Mouse (Mus musculus): ENCODE results near the gene Carm1. TPM values are rescaled to one million over a fixed set of nuclear protein-coding genes. Genes with fewer than 3 reads are reported as not detected.
A peak's percentile ranks its signal among the peaks of the same experiment; 100 is the strongest.

Gene Carm1
- polyA plus RNA-seq, 1 experiment: 69.9 TPM

DNA sequence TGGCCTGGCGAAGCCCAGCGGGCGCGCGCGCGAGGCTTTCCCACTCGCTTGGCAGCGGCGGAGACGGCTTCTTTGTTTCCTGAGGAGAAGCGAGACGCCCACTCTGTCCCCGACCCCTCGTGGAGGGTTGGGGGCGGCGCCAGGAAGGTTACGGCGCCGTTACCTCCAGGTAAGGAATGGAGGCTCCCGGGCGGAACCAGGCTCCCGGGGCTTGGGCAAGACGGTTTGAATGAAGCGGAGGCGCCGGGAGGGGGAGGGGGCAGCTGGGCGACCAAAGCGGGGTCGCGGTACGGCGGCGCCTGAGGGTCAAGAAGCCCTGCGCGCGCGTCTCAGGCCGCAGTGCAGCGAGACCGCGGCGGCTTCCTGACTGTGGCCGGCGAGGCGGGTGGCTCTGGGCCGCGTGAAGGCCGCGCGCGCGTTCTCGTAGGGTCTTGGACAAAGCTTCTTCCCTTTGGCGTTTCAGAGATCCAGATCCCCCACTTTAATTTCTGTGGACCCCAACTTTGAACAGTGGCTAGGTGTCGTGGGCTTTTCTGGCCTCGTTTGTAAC is 69.6 kb downstream of the Carm1 start:
- Histone ChIP-seq H3K4me3 (ENCODE audit: insufficient read depth, poor library complexity, severe bottlenecking) (peak overlapping the region; percentile 71), H3K27me3 (ENCODE audit: control insufficient read depth, insufficient read depth, insufficient read length) (no peaks in the 10 kb centered on the region), H3ac (ENCODE audit: control insufficient read depth, insufficient read length, low read depth) (peak overlapping the region; percentile 65), H3K79me2 (ENCODE audit: control insufficient read depth, insufficient read depth) (peaks cover 63% of the 10 kb centered on the region), H3K36me3 (ENCODE audit: control insufficient read depth, insufficient read depth) (peaks cover under 1% of the 10 kb centered on the region), H3K79me3 (ENCODE audit: low read depth) (peaks cover 49% of the 10 kb centered on the region)
- TF ChIP-seq MAX (IDR thresholded peaks at IDR 0.05) (peak; percentile 4), FOSL1 (IDR thresholded peaks at IDR 0.05; ENCODE audit: insufficient read depth, low read length, poor library complexity, severe bottlenecking) (no peak)

- Histone ChIP-seq H3K36me3 (ENCODE audit: control insufficient read depth, insufficient read depth) (peaks cover 8% of the 10 kb centered on the region), H3K27me3 (ENCODE audit: control insufficient read depth, insufficient read depth, insufficient read length) (no peaks in the 10 kb centered on the region), H3K4me3 (ENCODE audit: insufficient read depth, poor library complexity, severe bottlenecking) (peak overlapping the region; percentile 71), H3K79me2 (ENCODE audit: control insufficient read depth, insufficient read depth) (peaks cover 71% of the 10 kb centered on the region), H3ac (ENCODE audit: control insufficient read depth, insufficient read length, low read depth) (peak overlapping the region; percentile 68), H3K79me3 (ENCODE audit: low read depth) (peaks cover 56% of the 10 kb centered on the region)
- TF ChIP-seq MYOG (IDR thresholded peaks at IDR 0.05; ENCODE audit: control insufficient read depth, extremely low read depth, insufficient read length) (no peak), MYOD1 (IDR thresholded peaks at IDR 0.05; ENCODE audit: control insufficient read depth, insufficient read length, low read depth) (no peak), CTCF (IDR thresholded peaks at IDR 0.05; ENCODE audit: control insufficient read depth, insufficient read depth, insufficient read length) (no peak), CEBPB (IDR thresholded peaks at IDR 0.05; ENCODE audit: low read depth) (no peak), MAX (IDR thresholded peaks at IDR 0.05) (no peak), USF1 (IDR thresholded peaks at IDR 0.05; ENCODE audit: low read depth) (no peak), FOSL1 (IDR thresholded peaks at IDR 0.05; ENCODE audit: insufficient read depth, low read length, poor library complexity, severe bottlenecking) (no peak)
These were observed 70.4 kb downstream of the Carm1 start for GRCm38 (mm10) chr9:21617066-21617465.

DNA sequence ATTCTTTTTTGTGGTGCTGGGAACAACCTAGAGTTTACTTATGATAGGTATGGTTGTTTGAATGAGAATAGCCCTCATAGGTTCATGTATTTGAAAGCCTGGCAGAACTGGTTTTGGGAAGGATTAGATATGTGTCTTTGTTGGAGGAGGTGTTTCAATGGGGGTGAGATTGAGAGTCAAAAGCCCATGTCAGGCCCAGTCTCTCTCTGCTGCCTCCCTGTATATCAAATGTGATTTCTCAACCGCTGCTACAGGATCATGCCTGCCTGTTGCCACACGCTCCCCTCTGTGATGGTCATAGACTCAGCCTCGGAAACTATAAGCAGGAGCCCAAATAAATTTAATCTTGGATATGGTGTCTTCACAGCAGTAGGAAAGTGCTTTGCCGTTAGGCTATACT is 73.5 kb downstream of the Carm1 start:
- TF ChIP-seq MAX (IDR thresholded peaks at IDR 0.05): no peak
- no peak for TF ChIP-seq FOSL1 (IDR thresholded peaks at IDR 0.05; ENCODE audit: insufficient read depth, low read length, poor library complexity, severe bottlenecking)
- TF ChIP-seq CTCF (IDR thresholded peaks at IDR 0.05; ENCODE audit: control insufficient read depth, insufficient read depth, insufficient read length): no peak
- TF ChIP-seq MYOG (IDR thresholded peaks at IDR 0.05; ENCODE audit: control insufficient read depth, extremely low read depth, insufficient read length): no peak
- no peak for TF ChIP-seq MYOD1 (IDR thresholded peaks at IDR 0.05; ENCODE audit: control insufficient read depth, insufficient read length, low read depth)
- TF ChIP-seq CEBPB (IDR thresholded peaks at IDR 0.05; ENCODE audit: low read depth): no peak
- H3K4me3 ChIP-seq (ENCODE audit: insufficient read depth, poor library complexity, severe bottlenecking): no peak overlapping the region
- peaks cover 13% of the 10 kb centered on the region for H3K36me3 ChIP-seq (ENCODE audit: control insufficient read depth, insufficient read depth)
- H3ac ChIP-seq (ENCODE audit: control insufficient read depth, insufficient read length, low read depth): no peak overlapping the region
- no peaks in the 10 kb centered on the region for H3K27me3 ChIP-seq (ENCODE audit: control insufficient read depth, insufficient read depth, insufficient read length)
- H3K79me2 ChIP-seq (ENCODE audit: control insufficient read depth, insufficient read depth): peaks cover 95% of the 10 kb centered on the region
- peaks cover 87% of the 10 kb centered on the region for H3K79me3 ChIP-seq (ENCODE audit: low read depth)

- no peaks in the 10 kb centered on the region for H3K27me3 ChIP-seq (ENCODE audit: control insufficient read depth, insufficient read depth, insufficient read length)
- H3K79me2 ChIP-seq (ENCODE audit: control insufficient read depth, insufficient read depth): peaks cover 100% of the 10 kb centered on the region
- peaks cover 13% of the 10 kb centered on the region for H3K36me3 ChIP-seq (ENCODE audit: control insufficient read depth, insufficient read depth)
- H3K4me3 ChIP-seq (ENCODE audit: insufficient read depth, poor library complexity, severe bottlenecking): no peak overlapping the region
- no peak for TF ChIP-seq CTCF (IDR thresholded peaks at IDR 0.05; ENCODE audit: control insufficient read depth, insufficient read depth, insufficient read length)
- no peak overlapping the region for H3ac ChIP-seq (ENCODE audit: control insufficient read depth, insufficient read length, low read depth)
- peaks cover 97% of the 10 kb centered on the region for H3K79me3 ChIP-seq (ENCODE audit: low read depth)
These were observed 76.0 kb downstream of the Carm1 start for GRCm38 (mm10) chr9:21622676-21623075.

GRCm38 (mm10) chr9:21625342-21626339 is 78.9 kb downstream of the Carm1 start:
- no peak overlapping the region for H3ac ChIP-seq (ENCODE audit: control insufficient read depth, insufficient read length, low read depth)
- no peaks in the 10 kb centered on the region for H3K27me3 ChIP-seq (ENCODE audit: control insufficient read depth, insufficient read depth, insufficient read length)
- H3K36me3 ChIP-seq (ENCODE audit: control insufficient read depth, insufficient read depth): peaks cover 17% of the 10 kb centered on the region
- H3K79me3 ChIP-seq (ENCODE audit: low read depth): peaks cover 93% of the 10 kb centered on the region
- peaks cover 100% of the 10 kb centered on the region for H3K79me2 ChIP-seq (ENCODE audit: control insufficient read depth, insufficient read depth)
- TF ChIP-seq MAX (IDR thresholded peaks at IDR 0.05) (no peak), CEBPB (IDR thresholded peaks at IDR 0.05; ENCODE audit: low read depth) (no peak), MYOG (IDR thresholded peaks at IDR 0.05; ENCODE audit: control insufficient read depth, extremely low read depth, insufficient read length) (no peak), MYOD1 (IDR thresholded peaks at IDR 0.05; ENCODE audit: control insufficient read depth, insufficient read length, low read depth) (no peak), USF1 (IDR thresholded peaks at IDR 0.05; ENCODE audit: low read depth) (no peak), FOSL1 (IDR thresholded peaks at IDR 0.05; ENCODE audit: insufficient read depth, low read length, poor library complexity, severe bottlenecking) (no peak), CTCF (IDR thresholded peaks at IDR 0.05; ENCODE audit: control insufficient read depth, insufficient read depth, insufficient read length) (no peak)
- no peak overlapping the region for H3K4me3 ChIP-seq (ENCODE audit: insufficient read depth, poor library complexity, severe bottlenecking)

- H3K4me3 ChIP-seq (ENCODE audit: insufficient read depth, poor library complexity, severe bottlenecking): no peak overlapping the region
- TF ChIP-seq MYOD1 (IDR thresholded peaks at IDR 0.05; ENCODE audit: control insufficient read depth, insufficient read length, low read depth) (no peak), FOSL1 (IDR thresholded peaks at IDR 0.05; ENCODE audit: insufficient read depth, low read length, poor library complexity, severe bottlenecking) (no peak), CTCF (IDR thresholded peaks at IDR 0.05; ENCODE audit: control insufficient read depth, insufficient read depth, insufficient read length) (no peak), MYOG (IDR thresholded peaks at IDR 0.05; ENCODE audit: control insufficient read depth, extremely low read depth, insufficient read length) (no peak), MAX (IDR thresholded peaks at IDR 0.05) (no peak), CEBPB (IDR thresholded peaks at IDR 0.05; ENCODE audit: low read depth) (no peak), USF1 (IDR thresholded peaks at IDR 0.05; ENCODE audit: low read depth) (no peak)
- peaks cover 19% of the 10 kb centered on the region for H3K36me3 ChIP-seq (ENCODE audit: control insufficient read depth, insufficient read depth)
- H3K79me2 ChIP-seq (ENCODE audit: control insufficient read depth, insufficient read depth): peaks cover 100% of the 10 kb centered on the region
- peaks cover 92% of the 10 kb centered on the region for H3K79me3 ChIP-seq (ENCODE audit: low read depth)
- no peak overlapping the region for H3ac ChIP-seq (ENCODE audit: control insufficient read depth, insufficient read length, low read depth)
- no peaks in the 10 kb centered on the region for H3K27me3 ChIP-seq (ENCODE audit: control insufficient read depth, insufficient read depth, insufficient read length)
These were observed 79.9 kb downstream of the Carm1 start for GRCm38 (mm10) chr9:21626571-21626970.

Measured in C2C12 (cell line).